Mouse (Mus musculus) embryo, embryonic 11 days (tissue): ENCODE results near the gene Sf3a2.

Experiments
- DNase-seq: peaks from one replicate; pipeline ENCODE4 v3.0.0-alpha.2; 2015

Sf3a2 gene

GRCm38 (mm10) chr10:80798150-80799006 lies at the start of gene Sf3a2, which contains the start of gene Plekhj1:
Gene Sf3a2, plus strand, starts transcription at chr10:80798198.
Gene Plekhj1, minus strand, starts transcription at chr10:80798626.
- peak; percentile 98 for DNase-seq

- peak; percentile 88 for DNase-seq
These were observed 49.4 kb upstream of the Sf3a2 start for GRCm38 (mm10) chr10:80748609-80749008.

GRCm38 (mm10) chr10:80751188-80751832 lies 46.7 kb upstream of the Sf3a2 start:
- DNase-seq, result peak; percentile 39

- peak; percentile 88 for DNase-seq
These were observed 45.8 kb upstream of the Sf3a2 start for GRCm38 (mm10) chr10:80752079-80752625.

GRCm38 (mm10) chr10:80754594-80755290 lies 43.3 kb upstream of the Sf3a2 start, which contains the start of gene Dot1l:
Gene Dot1l, plus strand, starts transcription at chr10:80755206.
- DNase-seq, result peak; percentile 99

- DNase-seq, result no peak
These were observed 42.5 kb upstream of the Sf3a2 start for GRCm38 (mm10) chr10:80755291-80756015.

GRCm38 (mm10) chr10:80756099-80756498 lies 41.9 kb upstream of the Sf3a2 start:
- no peak for DNase-seq

GRCm38 (mm10) chr10:80756509-80756908 lies 41.5 kb upstream of the Sf3a2 start:
- DNase-seq, result no peak

- DNase-seq, result no peak
These were observed 41.0 kb upstream of the Sf3a2 start for GRCm38 (mm10) chr10:80756967-80757366.

- peak; percentile 68 for DNase-seq
These were observed 40.3 kb upstream of the Sf3a2 start for GRCm38 (mm10) chr10:80757717-80758116.

GRCm38 (mm10) chr10:80758651-80759050 lies 39.3 kb upstream of the Sf3a2 start:
- no peak for DNase-seq

GRCm38 (mm10) chr10:80760596-80761524 lies 37.1 kb upstream of the Sf3a2 start:
- DNase-seq, result no peak

GRCm38 (mm10) chr10:80761821-80762220 lies 36.2 kb upstream of the Sf3a2 start:
- DNase-seq, result no peak

GRCm38 (mm10) chr10:80763502-80763901 lies 34.5 kb upstream of the Sf3a2 start:
- no peak for DNase-seq

- DNase-seq, result no peak
These were observed 32.3 kb upstream of the Sf3a2 start for GRCm38 (mm10) chr10:80765746-80766145.

- no peak for DNase-seq
These were observed 31.7 kb upstream of the Sf3a2 start for GRCm38 (mm10) chr10:80766161-80766815.

- no peak for DNase-seq
These were observed 29.6 kb upstream of the Sf3a2 start for GRCm38 (mm10) chr10:80768365-80768764.

- no peak for DNase-seq
These were observed 24.2 kb upstream of the Sf3a2 start for GRCm38 (mm10) chr10:80773816-80774215.

- peak; percentile 78 for DNase-seq
These were observed 23.4 kb upstream of the Sf3a2 start for GRCm38 (mm10) chr10:80774549-80774948.

GRCm38 (mm10) chr10:80774981-80775380 lies 23.0 kb upstream of the Sf3a2 start:
- DNase-seq, result no peak

GRCm38 (mm10) chr10:80775731-80776130 lies 22.3 kb upstream of the Sf3a2 start:
- DNase-seq, result no peak
